Mouse (Mus musculus) C2C12 (cell line): ENCODE measurements at regions not wholly inside any gene's neighbourhood (a gene's known extent, or its start where the extent isn't known, plus 50 kb on each side); places are given as distances from the start of the nearest gene placed in this dataset.

Source experiments
- CTCF ChIP-seq: IDR thresholded peaks from one replicate; pipeline ENCODE4 v1.5.1; 2011; ENCODE audit not compliant: control insufficient read depth, insufficient read depth, insufficient read length
- FOSL1 ChIP-seq: IDR thresholded peaks from one replicate; pipeline ENCODE4 v1.8.0; 2011; ENCODE audit warnings: mild to moderate bottlenecking, low read length; ENCODE audit not compliant: poor library complexity, insufficient read depth, severe bottlenecking
- MAX ChIP-seq: IDR thresholded peaks from one replicate; pipeline ENCODE4 v1.6.1; 2011; ENCODE audit warnings: mild to moderate bottlenecking, control low read depth
- MYOG ChIP-seq: IDR thresholded peaks from one replicate; pipeline ENCODE4 v1.6.1; 2011; ENCODE audit not compliant: control insufficient read depth, insufficient read length; ENCODE audit errors: extremely low read depth

DNA sequence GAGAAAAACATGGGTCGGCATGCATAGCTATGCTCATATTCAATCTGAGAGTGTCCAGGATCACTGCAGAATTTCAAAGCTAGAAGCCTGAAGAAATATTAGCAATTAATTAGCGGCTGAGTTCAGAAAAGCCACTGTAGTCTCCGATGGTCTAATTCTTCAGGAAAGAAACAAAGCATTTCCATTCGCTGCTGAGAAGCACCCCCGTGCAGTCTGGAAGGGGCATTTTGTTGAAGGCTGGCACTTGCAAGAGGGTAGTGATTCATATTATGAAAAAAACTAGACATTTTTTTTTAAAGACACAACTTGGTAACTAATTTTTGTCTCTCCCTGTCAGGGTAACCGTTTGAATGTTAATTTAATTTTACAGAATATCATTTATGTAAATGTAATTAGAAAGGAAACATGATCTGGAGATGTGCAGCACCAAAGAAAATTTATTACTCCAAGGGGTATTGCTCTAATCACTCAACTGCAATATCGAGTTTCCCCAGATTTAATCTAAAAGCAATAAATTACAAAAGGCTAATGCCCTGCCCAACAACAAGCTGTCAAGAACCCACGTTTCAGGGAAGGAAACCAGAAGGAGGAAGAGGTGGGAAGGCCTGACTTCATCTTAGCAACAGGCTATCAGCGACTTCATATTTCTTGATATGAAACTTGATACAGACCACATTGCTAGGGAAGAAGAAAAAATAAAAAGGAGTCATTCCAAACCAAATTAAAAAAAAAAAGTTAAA is 529.1 kb downstream of the Meis1 start:
- TF ChIP-seq CTCF: no peak
- no peak for TF ChIP-seq FOSL1
- no peak for TF ChIP-seq MAX
- no peak for TF ChIP-seq MYOG
